Mouse (Mus musculus) thymus, adult 2 months (tissue): Measurements from ENCODE around the gene Zswim4.

ENCODE experiments used
- CTCF ChIP-seq: fragments of 200-500 bp; IDR thresholded peaks from 2 replicates; pipeline ENCODE4 v1.5.1; 2012; ENCODE audit warnings: mild to moderate bottlenecking, control low read depth, low read length, moderate library complexity, borderline replicate concordance; ENCODE audit not compliant: control insufficient read depth, poor library complexity, insufficient read depth; ENCODE audit errors: extremely low read depth
- POLR2A ChIP-seq: fragments of 200-500 bp; IDR thresholded peaks from 2 replicates; pipeline ENCODE4 v1.6.1; 2012; ENCODE audit warnings: mild to moderate bottlenecking, low read length, control low read depth, moderate library complexity; ENCODE audit not compliant: control insufficient read depth, poor library complexity, insufficient read depth; ENCODE audit errors: extremely low read depth

DNA sequence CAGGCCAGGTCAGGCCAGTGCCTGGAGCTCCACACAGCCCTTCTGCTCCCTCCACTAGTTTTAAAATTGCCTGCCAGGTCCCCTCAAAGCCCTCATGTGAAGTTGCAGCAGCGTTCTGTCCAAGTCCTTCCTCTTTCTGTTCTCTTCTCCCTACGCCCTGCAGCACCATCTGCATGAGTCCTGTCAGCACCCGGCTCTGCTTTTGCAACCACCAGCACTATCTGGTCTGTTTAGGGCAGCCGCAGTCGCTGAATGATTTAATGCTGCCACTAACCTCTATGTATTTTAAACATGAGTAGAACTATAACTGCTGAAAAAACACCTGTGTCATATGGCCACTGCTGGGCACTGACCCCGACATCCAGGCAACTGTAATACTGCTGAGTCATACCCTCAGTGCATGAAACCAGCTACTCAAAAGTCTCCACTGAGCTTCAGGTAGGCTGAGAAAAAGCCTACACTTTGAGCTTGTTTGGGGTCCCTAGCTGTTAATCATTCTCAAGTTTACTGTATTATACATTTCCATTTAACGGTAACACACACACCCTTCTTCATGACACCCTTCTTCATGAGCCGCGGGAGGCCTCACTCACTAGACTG is 14.2 kb downstream of the Zswim4 start:
- TF ChIP-seq CTCF (no peak), POLR2A (no peak)
